Mouse (Mus musculus): ENCODE measurements around the gene Rps7. TPM values are rescaled to one million over a fixed set of nuclear protein-coding genes. Genes with fewer than 3 reads are reported as not detected.
A peak's percentile ranks its signal among the peaks of the same experiment; 100 is the strongest.

The Rps7 gene
- total RNA-seq, 4 experiments from 2014 or later: 266 to 307 (median 284) TPM

DNA sequence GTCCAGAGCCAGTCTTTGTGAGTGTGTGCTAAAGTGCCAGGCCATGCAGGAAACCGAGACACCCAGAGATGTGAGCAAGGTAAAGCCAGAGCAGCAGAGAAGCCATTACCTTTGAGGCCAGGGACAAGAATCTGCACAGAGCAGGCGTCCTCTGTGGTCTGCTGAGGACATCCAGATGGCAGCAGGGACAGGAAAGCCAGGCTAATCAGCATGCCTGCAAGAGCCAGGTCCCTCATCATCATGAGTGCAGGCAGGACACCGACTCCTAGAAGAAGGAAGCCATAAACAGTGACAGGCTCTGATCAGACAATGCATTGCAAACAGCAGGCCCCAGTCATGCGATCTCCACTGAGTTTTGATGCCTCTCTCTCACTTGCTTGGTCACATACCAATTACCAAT lies 18.5 kb downstream of the Rps7 start:
- no peak for DNase-seq (ENCODE audit: low spot score in 2 of 2)

DNA sequence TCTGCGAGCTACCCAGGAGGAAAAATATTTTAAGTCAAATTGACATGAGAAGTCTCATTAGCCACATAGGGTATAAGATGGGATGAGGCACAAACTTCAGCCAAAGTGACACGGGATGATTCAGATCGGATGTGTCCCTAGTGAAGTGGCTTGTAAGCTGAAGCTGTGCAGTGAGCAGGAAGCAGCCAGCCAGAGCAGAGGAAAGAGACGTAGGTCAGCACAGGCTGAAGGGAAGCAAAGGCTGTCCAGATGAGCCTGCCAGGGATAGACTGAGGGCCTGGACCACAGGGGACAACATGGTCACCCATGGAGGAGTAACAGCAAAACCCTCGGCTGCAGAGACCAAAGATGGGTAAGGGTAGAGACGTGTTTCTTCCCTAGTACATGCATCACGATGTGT lies 21.4 kb downstream of the Rps7 start:
- no peak for DNase-seq (ENCODE audit: low spot score in 2 of 2)

DNA sequence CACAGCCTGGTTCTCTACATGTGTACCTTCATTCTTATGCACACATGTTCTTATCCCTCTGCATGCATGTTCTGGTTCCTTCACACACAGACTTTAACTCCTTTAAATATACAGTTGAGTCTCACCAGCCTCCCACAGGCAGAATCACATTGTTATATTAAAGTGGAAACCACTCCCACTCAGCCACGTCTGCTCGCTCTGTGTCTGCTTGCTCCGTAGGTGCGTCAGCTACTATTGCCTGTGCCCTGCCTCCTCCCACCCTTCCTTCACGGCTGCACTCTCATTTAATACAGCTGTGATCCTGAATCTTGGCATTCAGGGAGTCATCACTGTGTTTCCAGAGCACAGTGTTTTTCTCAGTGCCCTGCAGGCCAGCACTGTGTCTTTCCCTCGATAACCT lies 23.4 kb downstream of the Rps7 start:
- peak; percentile 30 to 77 for DNase-seq (ENCODE audit: low spot score in 2 of 2)

DNA sequence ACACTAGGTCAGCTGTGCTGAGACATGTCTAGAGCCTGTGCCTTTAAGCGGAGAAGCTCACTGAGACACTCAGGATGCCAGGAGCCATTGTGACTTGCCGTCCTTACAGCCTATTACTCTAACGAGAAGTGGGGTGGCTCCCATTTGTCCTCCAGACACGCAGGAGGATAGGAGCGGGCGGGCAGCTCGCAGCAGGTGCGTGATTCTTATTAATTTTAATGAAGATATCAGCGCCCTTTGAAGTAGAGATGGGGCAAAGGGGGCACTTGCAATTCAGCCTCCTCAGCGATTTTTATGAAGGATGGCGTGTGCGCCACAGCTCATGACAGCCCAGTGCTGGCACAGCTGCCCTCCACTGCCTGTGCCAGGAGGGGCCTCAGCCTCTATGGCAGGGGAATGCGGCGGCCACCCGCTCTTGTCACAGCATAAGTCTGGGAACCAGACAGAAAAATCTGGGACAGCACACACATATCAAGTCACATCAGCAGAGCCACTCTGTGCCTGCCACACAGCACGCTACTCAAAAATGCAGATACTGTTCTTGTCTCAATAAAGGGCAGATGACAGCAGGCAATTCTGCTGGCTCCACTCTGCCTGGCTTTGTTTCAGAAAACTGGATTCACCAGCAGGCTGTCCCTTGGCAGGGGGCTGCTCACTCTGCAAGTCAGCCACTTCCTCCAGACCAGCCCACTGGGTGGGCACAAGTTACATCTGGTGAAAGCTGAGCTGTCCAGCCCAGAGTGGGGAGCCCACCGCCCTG lies 28.0 kb downstream of the Rps7 start:
- DNase-seq (ENCODE audit: low spot score in 2 of 2): peak; percentile 34 to 67

DNA sequence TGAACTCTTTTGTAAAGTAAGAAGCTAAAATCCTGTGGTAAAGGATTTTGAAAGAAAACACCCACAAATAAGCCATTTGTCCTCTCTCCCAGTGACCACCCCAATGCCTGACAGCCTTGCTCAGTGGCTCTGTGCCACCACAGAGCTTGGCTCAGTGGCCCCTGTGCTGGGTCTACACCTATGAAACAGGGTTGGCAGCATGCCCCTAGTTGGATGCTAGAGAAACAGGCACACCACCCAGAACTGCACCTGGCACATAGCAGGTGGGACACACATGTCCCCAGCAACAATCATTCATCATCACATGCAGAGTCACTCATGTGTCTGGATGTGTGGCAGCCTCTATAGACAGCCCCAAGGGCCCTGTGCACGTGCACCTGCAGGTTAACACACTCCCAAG lies 32.3 kb downstream of the Rps7 start:
- no peak for DNase-seq (ENCODE audit: low spot score in 2 of 2)

DNA sequence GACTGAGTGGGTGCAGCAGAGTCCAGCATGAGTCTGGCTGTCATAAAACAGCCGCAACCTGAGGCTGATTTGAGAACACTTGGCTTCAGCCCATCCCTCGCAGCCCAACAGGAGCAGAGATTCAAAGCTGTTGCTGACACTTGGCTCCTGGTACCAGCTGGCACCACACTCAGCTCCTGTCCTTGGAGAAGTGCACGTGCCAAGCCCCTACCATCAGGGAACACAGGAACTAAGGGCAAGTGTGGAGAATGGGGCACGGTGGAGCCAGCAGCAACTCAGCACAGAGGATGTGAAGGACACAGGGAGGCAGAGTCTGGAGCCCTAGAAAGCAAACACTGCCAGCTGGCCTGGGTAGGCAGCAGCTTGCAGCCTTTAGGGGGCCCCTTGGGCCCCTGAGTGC lies 33.5 kb downstream of the Rps7 start:
- no peak for DNase-seq (ENCODE audit: low spot score in 2 of 2)

DNA sequence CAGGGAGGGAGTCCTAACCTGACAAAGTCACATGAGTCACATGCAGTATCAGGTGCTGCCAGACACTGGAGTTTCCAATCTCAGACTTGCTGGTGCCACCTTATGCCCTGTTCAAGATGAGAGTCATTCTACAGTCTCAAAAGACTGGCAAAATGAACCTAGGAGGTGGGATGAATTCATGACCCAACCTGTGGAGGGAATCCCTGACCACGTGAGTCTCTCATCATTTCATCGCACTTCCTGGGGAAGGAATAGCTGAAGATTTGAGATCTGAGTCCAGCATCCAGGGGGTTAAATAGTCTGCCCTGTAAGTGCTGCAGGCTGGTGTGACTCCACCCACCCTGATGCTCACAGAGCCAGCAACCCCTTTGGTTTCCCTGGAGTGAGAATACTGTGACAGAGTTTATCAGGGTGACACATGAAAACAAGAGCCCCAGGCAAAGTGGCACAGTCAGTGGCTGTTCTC lies 37.2 kb downstream of the Rps7 start:
- no peak for DNase-seq (ENCODE audit: low spot score in 2 of 2)

DNA sequence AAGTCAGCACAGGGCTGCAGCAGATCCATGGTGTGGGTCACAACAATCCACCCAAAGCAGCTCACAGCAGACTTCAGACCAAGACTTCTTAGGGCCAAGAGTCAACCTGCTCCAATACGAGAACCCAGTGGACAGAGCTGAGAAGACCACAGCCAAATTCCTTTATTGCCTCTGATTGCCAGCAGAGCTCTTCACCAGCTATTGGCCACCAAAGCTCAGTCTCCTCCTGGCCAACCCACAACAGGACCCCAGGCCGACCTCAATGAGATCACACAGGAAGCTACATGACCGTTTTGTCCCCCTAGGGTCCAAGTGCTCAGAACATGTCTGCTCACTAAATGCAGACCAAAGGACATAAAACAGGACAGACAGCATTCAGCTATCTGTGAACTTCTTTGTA lies 37.6 kb downstream of the Rps7 start:
- no peak for DNase-seq (ENCODE audit: low spot score in 2 of 2)

DNA sequence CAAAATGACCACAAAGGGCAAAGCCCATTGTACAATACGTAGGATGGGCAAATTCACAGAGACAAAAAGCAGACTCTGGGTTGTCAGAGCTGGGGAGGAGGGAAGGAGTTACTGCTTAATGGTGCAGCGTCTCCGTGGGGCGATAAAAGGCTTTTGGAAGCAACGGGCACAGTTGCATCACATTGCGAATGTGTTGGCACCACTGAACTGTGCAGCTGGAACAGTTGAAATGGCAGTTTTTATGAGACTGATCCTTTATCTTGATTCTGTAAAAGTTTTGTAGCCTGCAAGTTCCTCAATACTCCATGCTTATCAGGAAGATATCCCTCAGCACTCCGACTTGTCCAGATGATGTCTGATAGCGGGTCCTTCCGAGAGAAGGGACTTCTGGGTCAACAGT lies 38.1 kb downstream of the Rps7 start:
- DNase-seq (ENCODE audit: low spot score in 2 of 2): no peak

DNA sequence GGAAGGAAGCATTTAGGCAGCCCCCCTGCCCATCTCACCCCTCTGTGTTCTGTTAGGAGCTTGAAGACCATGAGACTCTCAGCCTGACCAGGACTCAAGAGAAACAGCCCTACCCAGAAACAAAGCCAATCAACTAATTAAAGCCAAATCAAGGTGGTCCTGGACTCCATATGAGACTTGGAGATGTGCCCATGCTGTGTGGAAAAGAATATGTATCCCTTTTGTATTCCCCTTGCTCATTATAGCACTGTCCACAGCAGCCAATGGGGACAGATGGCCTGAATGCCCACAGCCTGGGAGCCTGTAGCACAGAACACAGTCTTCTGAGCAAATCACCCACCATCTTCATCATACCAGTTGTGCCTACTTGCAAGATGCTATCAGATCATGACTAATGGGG lies 38.9 kb downstream of the Rps7 start:
- DNase-seq (ENCODE audit: low spot score in 2 of 2): no peak

DNA sequence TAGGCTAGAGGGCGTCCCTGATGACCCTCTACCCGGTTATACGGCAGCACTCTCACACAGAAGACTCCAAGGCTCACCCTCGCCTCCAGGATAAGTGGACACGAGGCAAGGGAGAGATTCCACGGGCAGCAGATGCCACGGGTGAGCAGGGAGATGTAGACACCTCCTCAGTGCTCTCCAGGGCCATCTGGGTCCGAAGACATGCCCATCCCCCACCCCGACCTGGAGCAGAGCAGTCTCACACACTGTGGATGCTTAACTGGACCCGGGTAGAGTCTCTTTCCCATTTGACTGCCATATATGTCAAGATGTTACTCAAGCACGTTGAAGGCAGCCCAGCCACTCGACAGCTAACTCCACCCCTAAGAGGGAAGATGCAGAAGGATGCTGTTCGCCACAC lies 45.3 kb downstream of the Rps7 start:
- DNase-seq (ENCODE audit: low spot score in 2 of 2): no peak

DNA sequence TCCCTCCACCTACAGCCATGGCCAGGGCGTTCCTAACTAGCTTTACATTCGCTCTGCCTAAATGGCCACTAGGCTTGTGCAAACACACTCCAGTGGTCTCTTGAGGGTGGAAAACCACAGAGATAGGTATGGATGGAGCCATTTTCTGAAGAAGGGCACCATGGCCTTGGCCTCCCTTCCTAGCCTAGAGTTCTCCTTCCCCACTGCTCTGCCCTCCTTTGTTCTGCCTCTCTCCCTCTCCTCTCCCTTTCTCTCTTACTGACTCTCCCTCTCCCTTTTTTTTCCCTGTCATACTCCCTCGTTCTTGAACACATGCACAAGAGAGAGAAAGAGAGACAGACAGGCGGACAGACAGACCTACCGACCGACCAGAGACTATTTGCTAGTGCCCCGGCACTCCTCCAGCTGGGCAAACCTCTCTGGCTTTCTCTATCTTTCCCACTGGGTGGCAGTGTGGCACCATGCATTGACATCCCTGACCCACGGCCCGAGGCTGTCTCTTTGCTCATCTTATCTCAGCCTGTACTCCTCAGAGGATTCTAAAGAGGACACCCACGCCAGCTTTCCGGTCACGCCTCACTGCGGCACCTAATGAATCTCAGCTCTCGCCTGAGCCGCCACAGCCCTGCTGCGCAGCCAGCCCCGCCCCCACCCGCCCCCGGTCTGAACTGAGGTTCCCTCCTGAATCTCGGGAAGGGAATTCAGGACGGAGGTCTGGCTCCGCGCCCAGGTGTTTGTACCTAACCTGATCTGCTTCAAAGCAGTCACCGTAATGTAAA lies 46.5 kb downstream of the Rps7 start:
- peak; percentile 79 to 93 for DNase-seq (ENCODE audit: low spot score in 2 of 2)

DNA sequence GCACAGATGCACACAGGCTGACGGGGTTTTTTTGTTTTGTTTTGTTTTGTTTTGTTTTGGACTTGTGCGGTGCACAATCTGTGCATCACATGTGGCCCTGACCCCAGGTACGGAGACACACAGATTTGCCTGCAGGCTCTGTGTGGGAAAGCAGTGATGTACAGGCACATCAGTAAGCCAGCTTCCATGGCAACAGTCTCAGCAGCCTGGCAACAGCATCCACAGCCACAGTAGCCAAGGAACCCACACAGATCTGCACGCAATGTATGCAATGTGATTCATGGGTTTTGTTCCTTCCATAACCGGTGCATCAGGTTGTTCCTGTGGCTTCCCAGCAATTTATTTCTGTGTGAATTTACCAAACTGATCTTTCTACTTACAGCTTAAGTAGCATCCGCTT lies 47.8 kb downstream of the Rps7 start:
- peak; percentile 26 to 93 for DNase-seq (ENCODE audit: low spot score in 2 of 2)

DNA sequence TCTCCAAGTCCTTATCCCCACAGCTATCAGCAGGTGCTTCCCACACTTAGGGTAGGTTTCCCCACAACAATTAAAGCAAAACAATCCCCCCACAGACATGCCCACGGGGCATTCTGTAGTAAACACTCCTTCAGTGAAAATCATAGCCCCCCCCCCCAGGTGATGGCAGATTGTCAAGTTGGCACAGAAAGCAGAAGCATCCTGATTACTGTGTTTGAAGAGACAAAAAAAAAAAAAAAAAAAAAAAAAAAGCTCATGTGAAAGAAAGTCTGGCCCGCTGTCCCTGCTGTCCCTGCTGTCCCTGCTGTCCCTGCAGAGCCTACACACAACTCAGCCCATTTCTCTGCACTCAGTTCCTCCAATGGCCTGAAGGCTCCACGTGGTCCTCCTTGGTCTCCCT lies 51.7 kb downstream of the Rps7 start:
- no peak for DNase-seq (ENCODE audit: low spot score in 2 of 2)

DNA sequence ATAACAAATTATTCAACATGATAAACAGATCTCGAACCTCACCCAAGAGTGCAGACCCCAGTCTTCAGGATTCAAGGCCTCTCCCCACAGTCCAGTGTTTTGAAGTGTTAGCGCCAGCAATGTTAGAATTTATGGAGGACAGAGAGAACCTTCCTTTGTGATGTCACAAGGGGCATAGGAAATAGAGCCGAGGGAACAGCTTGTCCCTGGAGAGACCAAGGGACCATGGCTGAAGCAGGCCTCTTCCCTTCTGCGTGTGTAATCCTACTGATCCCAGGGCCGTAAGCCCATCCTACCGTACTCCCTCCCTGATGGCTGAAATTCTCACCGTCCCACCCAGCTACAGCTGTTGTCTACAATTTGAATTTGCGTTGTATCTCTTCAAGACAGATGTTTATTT lies 53.3 kb downstream of the Rps7 start, which contains the start of gene Allc:
Allc (minus strand) TSS at position 101 of the 400 bp plus-strand sequence.
- DNase-seq (ENCODE audit: low spot score in 2 of 2): no peak

Small RNA genes within 50 kb of the gene (microRNA-seq; reads per million reads assigned to microRNA genes)
- 0.88 to 3.2 reads per million in 2 experiments for gene Mir6937

Other genes with a start within 250 kb of the Rps7 start
- under 1 TPM; 0.48 to 1.00 (median 0.62) TPM for gene Dcdc2c, start 83.6 kb downstream of the Rps7 start, total RNA-seq (2022)
- gene Allc, start 53.4 kb downstream of the Rps7 start, total RNA-seq (2022): 1 to 10 TPM in 1 of 4 experiments, under 1 TPM in 3; 0.74 to 1.3 (median 0.91) TPM
- gene Colec11, start 12.6 kb downstream of the Rps7 start, total RNA-seq (2022): under 1 TPM in 3 of 4 experiments, not detected in 1; 0.35 to 0.39 (median 0.35) TPM
- 10 to 100 TPM; 12.0 to 12.9 (median 12.7) TPM for gene Rnaseh1, start 13.6 kb upstream of the Rps7 start, total RNA-seq (2022)
- gene Adi1, start 39.3 kb upstream of the Rps7 start, total RNA-seq (2022): 10 to 100 TPM; 37.5 to 44.6 (median 41.2) TPM
- gene Trappc12, start 114.5 kb upstream of the Rps7 start, total RNA-seq (2022): 10 to 100 TPM; 67.0 to 72.8 (median 70.2) TPM
- gene Eipr1, start 115.8 kb upstream of the Rps7 start, total RNA-seq (2022): 10 to 100 TPM; 57.1 to 65.8 (median 61.0) TPM

Measured in left cerebral cortex, adult 8-10 months (tissue).